Mouse (Mus musculus): ENCODE data around the gene Taf5l.
"Not testable (repeated sequence)": the region's sequence is repeated elsewhere in the genome, so short reads cannot be mapped to it uniquely, and the experiment has no call there.

The Taf5l gene

DNA sequence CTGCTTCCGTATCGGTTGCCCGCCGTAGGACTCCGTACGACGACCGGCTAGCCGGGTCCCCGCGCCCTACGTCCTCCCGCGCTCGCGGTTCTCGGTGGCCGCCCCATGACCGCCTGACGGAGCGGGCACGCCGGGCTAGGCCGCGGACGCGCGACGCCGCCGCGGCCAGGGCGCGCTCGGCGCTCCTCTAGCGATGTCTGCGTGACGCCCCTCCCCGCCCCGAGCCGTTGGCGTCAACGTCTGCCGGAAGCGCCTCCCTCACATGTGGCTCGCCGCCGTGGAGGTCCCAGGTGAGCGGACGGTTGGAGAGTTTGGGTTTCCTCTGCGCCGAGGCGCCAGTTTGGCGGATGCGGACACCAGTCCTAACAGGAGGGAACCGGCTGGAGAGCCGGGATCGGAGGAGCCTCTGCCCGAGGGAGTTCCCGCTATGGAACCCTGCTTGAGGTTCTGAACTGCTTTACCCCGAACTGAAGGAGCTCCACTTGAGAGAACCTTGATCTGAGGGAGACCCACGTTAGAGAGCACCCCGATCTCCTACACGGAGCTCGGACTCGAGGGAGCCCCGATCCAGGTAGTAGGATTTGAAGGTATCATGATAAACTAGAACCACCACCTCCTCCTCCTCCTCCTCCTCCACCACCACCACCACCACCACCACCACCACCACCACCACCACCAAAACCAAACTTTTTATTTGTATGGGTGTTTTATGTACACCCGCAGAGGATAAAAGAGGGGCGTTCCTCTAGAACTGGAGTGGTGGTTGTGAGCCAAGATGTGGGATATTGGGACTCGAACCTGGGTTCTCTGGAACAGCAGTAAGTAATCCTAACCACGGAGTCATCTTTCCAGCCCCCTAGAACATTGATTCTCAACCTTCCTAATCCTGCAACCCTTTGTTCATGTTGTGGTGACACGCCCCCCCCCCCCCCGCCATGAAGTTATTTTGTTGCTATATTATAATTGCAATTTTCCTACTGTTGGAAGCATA is at the start of gene Taf5l, which contains the start of gene Urb2:
Gene Taf5l (minus strand): TSS at position 161 of the 991 bp plus-strand sequence.
Gene Urb2 (plus strand): TSS at position 272 of the 991 bp plus-strand sequence.
- DNase-seq (ENCODE audit: low spot score in 2 of 2): peak; percentile 85 to 92

DNA sequence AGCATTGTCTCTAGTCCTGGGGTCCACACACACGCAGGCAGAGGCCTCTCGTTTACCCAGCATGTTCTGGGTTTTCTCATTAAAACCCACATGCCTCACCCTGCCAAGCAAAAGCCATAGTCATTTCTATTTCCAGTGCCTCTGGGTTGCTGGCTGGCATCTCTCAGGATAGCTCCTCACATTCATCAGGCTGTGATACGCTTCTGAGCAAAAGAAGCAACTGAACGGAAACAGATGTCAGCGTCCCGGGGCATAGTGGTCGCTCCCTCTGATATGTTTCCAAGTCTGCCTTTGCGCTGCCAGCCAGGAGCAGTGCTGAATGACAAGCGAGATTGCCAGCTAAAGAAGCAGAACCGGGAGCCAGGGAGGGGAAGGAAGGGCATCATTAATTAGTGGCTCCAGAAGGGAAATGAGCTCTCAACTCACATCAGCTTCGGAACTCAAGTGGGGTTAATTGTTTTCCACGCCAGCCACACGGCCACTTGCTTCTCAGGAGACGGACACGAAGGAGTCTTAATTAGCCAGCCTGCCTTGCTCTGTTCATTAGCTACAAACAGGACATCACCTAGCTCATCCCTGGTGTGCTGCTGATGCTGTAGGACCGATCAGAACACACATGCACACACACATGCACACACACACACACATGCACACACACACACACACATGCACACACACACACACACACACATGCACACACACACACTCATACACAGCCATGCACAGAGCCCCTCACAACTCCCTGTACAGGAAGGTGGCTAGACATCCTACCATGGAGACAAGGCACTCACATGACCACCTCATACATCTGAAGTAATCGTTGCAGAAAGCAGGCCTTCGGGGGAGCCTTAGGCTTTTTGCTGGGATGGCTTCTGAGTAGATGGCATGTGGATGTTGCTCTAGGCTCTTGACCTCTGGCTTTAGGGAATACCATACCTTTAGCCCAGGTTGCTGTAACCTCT is 49.4 kb upstream of the Taf5l start:
- peak in 1 of 2 experiments; percentile 73 for DNase-seq (ENCODE audit: low spot score in 2 of 2)

DNA sequence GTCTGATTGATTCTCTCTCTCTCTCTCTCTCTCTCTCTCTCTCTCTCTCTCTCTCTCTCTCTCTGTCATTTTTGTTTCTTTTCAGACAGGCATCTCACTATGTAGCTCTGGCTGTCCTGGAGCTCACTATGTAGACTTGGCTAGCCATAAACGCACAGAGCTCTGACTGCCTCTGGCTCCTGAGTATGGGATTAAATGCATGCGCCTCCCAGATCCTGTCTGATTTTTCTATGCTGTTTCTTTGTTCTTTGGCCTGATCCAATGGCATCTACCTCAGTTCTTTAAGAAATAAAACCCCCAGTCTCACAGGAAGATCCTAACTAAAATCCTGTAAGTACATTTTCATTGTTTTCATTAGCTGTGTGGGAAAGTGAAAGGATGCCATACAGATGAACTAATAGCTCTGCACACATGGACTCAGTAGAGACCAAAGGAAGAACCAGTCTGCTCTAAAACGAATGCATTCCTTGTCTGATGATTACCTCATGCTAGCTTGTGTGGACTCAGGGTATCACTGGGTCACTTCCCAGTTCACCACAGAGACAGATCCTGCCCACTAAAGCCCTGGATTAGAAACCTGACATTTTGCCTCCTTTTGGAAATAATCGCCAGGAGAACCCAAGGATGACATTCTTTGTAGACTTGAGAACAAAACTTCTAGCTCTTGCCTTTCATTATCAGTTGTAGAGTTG is 46.0 kb upstream of the Taf5l start:
- DNase-seq (ENCODE audit: low spot score in 2 of 2): no peak

DNA sequence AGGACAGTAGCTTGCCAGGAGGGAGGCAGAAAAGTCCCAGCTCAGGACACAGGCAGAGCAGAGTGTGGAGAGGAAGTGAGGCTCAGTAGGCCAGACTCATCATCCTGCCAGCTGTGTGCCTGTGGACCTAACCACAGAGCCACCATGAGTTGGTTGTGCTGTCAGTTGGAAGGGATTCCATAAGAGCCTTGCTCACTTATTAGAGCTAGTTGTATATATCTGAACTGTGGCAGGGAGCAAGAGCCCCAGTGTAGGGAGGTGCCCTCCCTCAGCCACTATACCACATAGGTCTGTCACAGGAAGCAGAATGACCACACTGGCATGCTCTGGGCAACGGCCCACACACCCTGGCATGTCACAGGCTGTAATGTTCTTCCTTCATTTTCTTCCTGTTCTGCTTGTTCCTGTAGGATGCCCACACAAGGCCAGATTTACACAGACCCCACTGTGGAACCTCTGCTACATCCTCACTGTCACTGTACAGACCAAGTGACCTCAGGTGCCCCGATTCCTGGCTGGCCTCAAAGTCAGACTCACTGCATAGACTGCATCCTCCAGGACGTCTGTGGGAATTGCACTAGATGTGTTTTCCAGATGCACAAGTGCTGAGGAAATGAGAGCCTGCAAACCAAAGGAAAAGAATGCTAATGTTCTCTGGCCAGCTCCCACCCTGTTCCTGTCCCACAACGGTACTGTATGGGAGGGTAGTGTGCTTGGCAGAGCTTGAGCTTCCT is 45.3 kb upstream of the Taf5l start:
- DNase-seq (ENCODE audit: low spot score in 2 of 2): no peak

DNA sequence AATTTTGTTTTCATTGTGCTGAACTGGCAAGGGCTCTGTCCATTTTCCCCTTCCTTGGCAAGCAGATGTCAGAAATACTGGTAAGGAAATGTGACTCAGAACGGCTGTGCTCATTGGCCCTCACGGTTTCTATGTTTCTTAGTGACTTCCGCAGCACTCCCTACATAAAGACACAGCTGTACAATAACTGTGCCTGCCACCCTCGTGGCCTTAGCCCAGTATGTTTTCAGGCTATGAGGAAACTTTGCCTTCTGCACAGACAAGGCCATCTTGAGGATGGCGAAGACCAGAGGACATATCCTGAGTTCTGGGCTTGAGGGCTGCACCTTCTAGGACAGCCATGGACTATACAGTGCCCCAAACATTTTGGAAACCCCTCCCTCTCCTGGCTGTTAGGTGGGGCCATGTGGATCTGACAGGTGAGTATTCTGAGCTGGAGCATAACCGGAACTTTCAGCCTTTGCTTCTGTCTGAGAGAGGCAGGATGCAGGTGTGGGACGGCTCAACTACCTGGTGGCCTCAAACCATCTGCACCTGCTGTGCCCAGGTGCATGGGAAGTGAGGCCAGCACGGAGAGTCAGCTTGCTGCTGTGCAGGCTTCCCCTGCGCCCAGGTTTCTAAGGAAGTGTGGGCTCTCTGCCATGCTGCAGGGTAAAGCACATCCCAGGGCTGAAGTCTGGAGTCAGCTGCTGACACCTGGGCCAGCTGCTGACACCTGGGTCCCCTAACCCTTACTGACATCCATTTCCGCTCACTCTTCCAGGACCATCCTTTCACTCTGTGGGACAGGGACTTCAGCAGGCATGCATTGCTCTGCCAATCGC is 35.8 kb upstream of the Taf5l start:
- no peak for DNase-seq (ENCODE audit: low spot score in 2 of 2)

DNA sequence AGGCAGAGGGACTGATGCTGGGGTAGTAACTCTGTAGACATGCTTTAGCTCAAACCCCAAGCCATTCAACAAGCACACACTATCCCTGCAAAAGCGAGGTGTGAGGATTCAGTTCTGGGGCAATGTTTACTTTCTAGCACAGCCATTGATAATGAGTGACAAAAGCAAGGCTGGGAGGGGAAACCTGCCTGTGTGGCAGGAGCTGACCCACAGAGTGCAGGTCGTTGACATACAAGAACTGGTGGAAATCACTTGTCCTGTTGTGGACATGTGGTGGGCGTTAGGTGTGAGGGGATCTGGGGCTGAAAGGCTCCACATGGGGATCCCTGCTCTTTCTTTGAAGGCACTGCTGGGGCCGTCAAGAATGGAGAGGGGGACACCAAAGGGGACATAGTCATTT is 31.4 kb upstream of the Taf5l start:
- DNase-seq (ENCODE audit: low spot score in 2 of 2): no peak

DNA sequence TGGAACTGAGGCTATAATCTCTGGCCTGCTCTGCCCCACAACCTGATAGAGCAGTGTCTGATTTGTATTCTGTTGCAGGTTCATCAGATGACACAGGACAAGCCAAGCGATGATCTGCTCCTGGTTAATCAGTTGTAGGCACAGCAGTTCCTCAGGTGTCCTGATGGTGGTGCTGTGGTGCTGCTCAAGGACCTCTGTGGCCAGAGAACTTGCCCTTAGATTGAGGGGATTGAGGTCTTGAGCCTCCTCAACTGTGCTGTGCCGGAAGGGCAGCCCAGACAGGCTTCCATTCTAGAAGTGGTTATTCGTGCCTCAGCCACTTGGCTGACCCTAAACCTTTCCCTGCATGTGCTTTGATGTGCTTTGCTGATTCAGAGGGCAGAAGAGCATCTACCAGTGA is 30.9 kb upstream of the Taf5l start:
- peak; percentile 78 to 86 for DNase-seq (ENCODE audit: low spot score in 2 of 2)

DNA sequence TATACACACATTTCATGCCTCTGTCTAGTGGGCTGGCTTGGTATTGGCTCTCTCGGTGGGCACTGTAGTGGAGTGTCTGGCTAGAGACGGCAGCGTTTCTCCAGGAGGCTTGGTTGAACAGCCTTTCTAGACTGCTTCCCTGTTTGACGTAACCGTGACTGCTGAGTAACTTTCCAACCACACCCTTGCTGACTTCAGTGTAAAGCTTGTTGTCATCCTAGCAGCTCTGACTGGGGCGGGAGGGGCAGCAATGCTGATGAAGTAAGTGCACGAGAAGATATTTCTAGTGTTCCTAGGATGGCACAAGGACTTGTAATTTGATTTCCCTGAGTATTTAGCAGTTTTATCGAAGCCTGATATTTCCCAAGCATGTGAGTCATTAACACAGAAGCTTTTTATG is 24.7 kb upstream of the Taf5l start:
- DNase-seq (ENCODE audit: low spot score in 2 of 2): no peak

DNA sequence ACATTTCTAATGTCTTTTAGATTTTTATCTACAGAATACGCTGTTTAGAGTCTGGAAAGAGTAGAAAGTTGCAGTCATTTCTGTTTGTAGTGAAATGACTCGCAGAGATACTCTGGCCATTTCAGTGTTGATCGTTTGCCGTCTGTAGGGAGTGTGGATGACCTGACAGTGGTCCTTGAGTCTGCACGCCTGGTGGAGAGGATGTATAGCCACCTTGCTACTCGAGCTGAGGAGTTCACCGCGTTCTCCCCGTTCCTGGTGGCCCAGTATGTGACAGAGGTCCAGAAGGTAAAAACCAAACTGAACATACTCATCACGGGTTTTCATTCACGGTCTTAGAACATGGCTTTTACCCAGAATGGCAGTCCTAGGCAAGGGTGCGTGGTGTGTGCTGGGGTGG is 23.7 kb upstream of the Taf5l start:
- DNase-seq (ENCODE audit: low spot score in 2 of 2): no peak

DNA sequence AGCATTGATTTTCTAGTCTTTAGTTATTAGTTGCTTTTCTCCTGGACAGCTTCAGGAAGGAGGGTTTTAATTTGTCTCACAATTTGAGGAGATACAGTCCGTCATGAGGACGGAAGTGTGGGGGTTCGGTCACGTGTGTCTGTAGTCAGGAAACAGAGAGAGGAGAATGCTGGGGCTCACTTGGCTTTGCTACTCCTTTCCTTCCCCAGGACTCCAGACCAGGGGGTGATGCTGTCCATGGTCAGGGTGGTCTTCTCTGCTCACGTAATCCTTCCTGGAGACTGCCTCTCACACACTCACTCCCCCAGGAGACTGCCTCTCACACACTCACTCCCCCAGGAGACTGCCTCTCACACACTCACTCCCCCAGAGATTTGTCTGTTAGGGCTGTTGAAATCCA is 23.2 kb upstream of the Taf5l start:
- no peak for DNase-seq (ENCODE audit: low spot score in 2 of 2)

DNA sequence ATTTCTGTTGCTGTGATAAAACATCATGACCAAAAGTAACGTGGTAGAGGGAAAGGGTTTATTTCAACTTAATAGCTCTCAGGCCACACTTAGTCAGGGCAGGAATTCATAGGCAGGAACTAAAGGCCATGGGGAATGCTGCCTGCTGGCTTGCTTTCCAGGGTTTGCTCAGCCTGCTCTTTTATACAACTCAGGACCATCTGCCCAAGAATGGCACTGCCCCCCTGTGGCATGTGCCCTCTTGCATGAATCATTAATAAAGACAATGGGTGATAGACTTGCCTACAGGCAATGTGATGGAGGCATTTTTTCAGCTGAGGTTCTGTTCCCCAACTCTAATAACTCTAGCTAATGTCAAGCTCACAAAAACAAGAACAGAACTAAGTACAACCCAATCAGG is 21.0 kb upstream of the Taf5l start:
- DNase-seq (ENCODE audit: low spot score in 2 of 2): no peak

DNA sequence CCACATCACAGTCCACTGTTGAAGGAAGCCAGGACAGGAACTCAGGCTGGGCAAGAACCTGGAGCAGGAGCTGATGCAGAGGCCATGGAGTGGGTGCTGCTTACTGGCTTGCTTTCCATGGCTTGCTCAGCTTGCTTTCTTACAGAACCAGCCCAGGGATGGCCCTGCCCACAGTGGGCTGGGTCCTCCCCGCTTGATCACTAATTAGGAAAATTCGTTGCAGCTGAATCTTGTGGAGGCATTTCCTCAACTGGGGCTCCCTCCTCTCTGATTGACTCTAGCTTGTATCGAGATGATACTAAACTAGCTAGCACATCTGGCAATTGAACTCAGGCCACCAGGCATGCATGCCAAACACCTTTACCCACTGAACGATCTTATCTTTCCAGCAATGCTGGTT is 18.2 kb upstream of the Taf5l start:
- no peak for DNase-seq (ENCODE audit: low spot score in 2 of 2)

DNA sequence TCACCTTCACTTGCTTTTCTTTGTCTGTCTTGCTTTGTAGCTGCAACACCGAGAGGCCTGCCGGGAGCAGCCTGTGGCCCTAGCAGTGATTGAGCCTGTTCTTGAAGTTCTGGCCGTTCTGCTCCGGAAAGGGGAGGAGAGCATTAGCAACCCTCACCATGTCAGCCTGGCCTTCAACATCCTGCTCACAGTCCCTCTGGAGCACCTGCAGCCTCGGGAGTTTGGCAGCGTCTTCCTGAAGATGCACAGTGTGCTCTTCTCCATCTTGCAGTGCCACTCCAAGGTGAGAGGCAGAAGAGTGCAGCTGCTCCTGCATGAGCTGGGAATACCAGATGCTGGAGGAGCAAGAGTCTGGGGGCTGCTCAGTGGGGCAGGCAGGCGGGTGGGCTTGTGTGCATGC is 16.9 kb upstream of the Taf5l start:
- DNase-seq (ENCODE audit: low spot score in 2 of 2): no peak

DNA sequence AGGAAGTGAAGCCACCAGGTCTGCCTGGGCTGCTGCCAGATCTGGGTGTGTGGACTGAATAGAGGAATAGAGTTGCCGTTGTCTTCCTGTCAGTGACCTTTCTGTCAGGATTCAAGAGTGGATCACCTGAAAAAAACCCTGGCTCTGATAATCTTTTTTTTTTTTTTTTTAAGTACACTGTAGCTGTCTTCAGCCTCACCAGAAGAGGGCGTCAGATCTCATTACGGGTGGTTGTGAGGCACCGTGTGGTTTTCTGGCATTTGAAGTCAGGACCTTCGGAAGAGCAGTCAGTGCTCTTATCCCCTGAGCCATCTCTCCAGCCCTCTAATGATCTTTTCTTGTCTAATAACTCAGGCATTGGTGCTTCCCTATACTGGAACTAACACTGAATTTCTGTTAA is 12.2 kb upstream of the Taf5l start:
- no peak for DNase-seq (ENCODE audit: low spot score in 2 of 2)

DNA sequence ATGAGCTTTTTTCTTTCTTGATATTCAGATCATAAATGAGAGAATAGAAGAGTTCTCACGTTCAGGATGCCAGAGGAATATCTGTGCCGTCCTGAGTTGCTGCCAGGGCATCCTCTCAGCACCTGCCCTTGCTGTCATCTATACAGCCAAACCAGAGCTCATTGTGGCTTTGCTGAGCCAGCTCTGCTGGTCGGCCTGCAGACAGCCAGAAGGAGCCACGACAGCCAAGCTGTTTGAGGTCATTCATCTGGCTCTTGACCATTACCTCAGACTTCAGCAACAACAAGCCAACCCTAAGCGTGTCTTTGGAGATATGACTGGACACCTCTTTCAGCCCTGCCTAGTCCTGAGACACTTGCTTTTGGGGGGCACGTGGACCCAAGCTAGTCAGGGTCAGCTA is 6.6 kb upstream of the Taf5l start:
- no peak for DNase-seq (ENCODE audit: low spot score in 2 of 2)

DNA sequence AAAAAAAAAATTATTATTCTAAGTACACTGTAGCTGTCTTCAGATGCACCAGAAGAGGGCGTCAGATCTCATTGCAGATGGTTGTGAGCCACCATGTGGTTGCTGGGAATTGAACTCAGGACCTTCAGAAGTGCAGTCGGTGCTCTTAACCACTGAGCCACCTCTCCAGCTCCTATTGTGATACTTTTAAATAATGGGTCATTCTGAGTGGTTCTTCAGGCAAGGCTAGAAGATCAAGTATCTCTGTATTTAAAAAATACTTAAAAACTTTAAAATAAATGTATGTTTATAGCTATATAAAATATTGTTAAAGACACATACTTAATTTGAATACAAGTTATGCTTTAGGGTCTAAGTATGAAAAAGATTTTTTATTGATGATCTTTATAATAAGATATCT is 5.1 kb upstream of the Taf5l start:
- DNase-seq (ENCODE audit: low spot score in 2 of 2): not testable (repeated sequence)

DNA sequence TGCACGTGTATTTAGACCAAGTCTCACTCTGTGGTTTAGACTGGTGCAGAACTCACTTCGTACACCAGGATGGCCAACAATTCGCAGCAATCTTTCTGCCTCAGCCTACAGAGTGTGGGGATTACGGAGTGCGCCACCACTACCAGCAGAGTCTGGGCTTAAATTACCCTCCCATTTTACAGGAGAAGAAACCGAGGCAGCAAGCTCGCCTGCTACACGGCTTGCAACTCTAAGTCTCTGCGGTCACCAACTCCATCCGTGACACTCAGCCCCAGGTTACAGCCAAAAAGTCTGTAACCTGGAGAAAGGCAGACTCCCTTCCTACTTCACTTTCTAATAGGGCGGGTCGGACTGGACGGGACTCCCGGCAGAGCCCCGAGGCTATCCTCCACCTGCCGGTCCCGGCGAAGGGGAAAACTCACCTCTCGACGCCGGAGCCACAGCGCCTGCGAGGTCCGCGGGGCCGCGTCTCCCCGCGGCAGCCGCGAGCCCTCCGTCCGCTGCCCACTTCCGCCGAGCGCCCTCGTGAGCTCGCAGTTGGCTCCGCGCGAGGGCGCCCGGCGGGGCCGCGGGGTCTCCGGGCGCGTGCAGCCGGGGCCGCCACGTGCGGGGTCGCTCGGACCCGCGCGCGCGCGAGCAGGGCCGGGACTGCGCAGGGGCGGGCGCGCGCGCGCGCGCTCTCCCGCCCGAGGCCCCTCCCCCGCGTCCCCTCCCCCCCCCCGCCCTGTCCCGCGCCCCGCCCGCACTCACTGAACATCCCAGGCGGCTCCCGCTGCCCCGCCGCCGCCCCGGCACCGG is 559 bp downstream of the Taf5l start:
- DNase-seq (ENCODE audit: low spot score in 2 of 2): peak; percentile 29 to 73

DNA sequence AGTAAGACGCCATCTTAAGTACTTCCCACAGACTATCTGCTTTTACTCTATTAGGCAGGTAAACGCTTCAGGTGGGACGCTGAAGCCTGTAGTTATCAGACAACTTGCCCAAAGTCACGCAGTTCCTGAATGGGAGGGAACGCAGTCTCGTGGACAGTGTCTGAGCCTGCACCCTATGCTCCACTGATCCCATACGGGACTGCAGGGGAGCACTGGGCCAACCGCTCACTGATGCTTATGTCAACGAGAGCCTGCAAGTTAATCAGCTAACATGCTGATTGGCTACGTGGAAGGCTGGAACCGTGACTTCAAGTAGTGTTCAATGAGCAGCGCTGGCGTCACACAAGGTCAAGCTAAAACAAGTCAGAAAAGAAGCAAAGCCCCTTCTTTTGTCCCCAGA is 1.4 kb downstream of the Taf5l start:
- DNase-seq (ENCODE audit: low spot score in 2 of 2): no peak

DNA sequence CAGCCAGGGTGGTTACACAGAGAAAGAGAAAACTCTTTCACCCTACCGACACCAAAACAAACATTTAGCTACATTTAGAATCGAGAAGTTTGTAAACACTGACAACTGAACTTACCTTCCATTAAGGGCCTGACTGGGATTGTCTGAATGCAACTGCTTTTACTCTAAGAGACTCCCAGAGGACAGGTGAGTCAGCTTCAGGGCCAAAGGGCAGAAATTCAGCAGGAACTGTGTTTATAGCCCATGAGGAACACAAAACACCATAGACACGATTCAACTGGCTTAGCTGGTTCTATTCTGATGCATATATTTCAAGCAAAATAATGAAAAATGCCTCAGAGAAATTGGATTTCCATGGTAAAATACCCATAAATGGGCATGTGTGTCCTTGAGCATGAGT is 6.4 kb downstream of the Taf5l start:
- no peak for DNase-seq (ENCODE audit: low spot score in 2 of 2)
